23 mouse cellular contexts compared by ENCODE assay signal in genomic region chr14:31081147-31081546, GRCm38 (mm10). TPM values are rescaled to one million over a fixed set of nuclear protein-coding genes. Genes with fewer than 3 reads are reported as not detected.
DNase-seq lines count a peak whose midpoint lies in the region; ATAC-seq and TF ChIP-seq lines count a peak whose summit lies in the region.
"Had no signal": no experiment of that assay in that cellular context is flagged by ENCODE, and none has a peak within 500 bp of the region (broad histone marks: within the 10 kb centered on the region; RNA-seq: fewer than 3 reads in every experiment).

No protein-coding gene starts in this region.

- H3K27ac ChIP-seq in liver, embryonic 13.5 days = peak overlapping the region; percentile 66
- H3K27ac ChIP-seq in liver, postnatal 0 days (ENCODE audit: low read depth) = no peak overlapping the region
- H3K27ac ChIP-seq: embryonic facial prominence, embryonic 10.5 days; gastrocnemius, adult 2 months; hindbrain, embryonic 13.5 days; layer of hippocampus, adult 2 months; liver, embryonic 15.5 days; stomach, embryonic 15.5 days had no signal

- no peak overlapping the region for H3K4me3 ChIP-seq in liver, embryonic 13.5 days (replicated peaks)
- H3K4me3 ChIP-seq in liver, postnatal 0 days (ENCODE audit: low read depth, low read length) = no peak overlapping the region
- H3K4me3 ChIP-seq: embryonic facial prominence, embryonic 10.5 days; gastrocnemius, adult 2 months; hindbrain, embryonic 13.5 days; layer of hippocampus, adult 2 months; liver, embryonic 15.5 days; stomach, embryonic 15.5 days had no signal

- H3K9me3 ChIP-seq in liver, embryonic 13.5 days (replicated peaks) = no peaks in the 10 kb centered on the region
- no peaks in the 10 kb centered on the region for H3K9me3 ChIP-seq in liver, postnatal 0 days (ENCODE audit: low read length)
- H3K9me3 ChIP-seq: embryonic facial prominence, embryonic 10.5 days; hindbrain, embryonic 13.5 days; liver, embryonic 15.5 days; stomach, embryonic 15.5 days had no signal

- ATAC-seq in liver, embryonic 13.5 days (ENCODE audit: low read depth) = no peak
- ATAC-seq in liver, postnatal 0 days = no peak
- ATAC-seq: inflammation-experienced regulatory T-cells, adult 6 months had no signal

- H3K27me3 ChIP-seq in liver, embryonic 13.5 days = no peaks in the 10 kb centered on the region
- no peaks in the 10 kb centered on the region for H3K27me3 ChIP-seq in liver, postnatal 0 days (ENCODE audit: insufficient read depth, low read length)
- H3K27me3 ChIP-seq: hindbrain, embryonic 13.5 days; liver, embryonic 15.5 days; stomach, embryonic 15.5 days had no signal

- no peak for TF ChIP-seq CTCF in liver, postnatal 0 days (IDR thresholded peaks at IDR 0.05; ENCODE audit: low read depth)

- peaks cover 34% of the 10 kb centered on the region for H3K4me1 ChIP-seq in liver, embryonic 13.5 days (replicated peaks)
- 0 out of 2 replicates have a peak, but pooled peaks cover 2% of the 10 kb centered on the region for H3K4me1 ChIP-seq in liver, postnatal 0 days (ENCODE audit: insufficient read depth)
- H3K4me1 ChIP-seq: embryonic facial prominence, embryonic 10.5 days; hindbrain, embryonic 13.5 days; stomach, embryonic 15.5 days had no signal

- H3K4me2 ChIP-seq in liver, embryonic 13.5 days = no peak overlapping the region
- no peak overlapping the region for H3K4me2 ChIP-seq in liver, postnatal 0 days (ENCODE audit: low read depth, low read length)
- H3K4me2 ChIP-seq: hindbrain, embryonic 13.5 days; liver, embryonic 15.5 days; midbrain, embryonic 11.5 days; stomach, embryonic 15.5 days had no signal

- DNase-seq in embryo, embryonic 11 days = peak; percentile 3
- no peak for DNase-seq in embryo, embryonic 10 days (ENCODE audit: low spot score)
- no peak for DNase-seq in liver, embryonic 13.5 days
- DNase-seq in liver, postnatal 0 days = no peak
- DNase-seq in NIH3T3 (ENCODE audit: low read depth) = peak; percentile 28
- peak; percentile 48 for DNase-seq in yolk sac, embryonic 10.5 days (ENCODE audit: low spot score)
- DNase-seq in frontal cortex, postnatal 36 days (ENCODE audit: low spot score in 2 of 2) = no peak
- DNase-seq: adrenal gland, adult 2 months; cerebellum, postnatal 36 days; gastrocnemius, adult 2 months; heart, adult 18-20 months; kidney, adult 2 months; kidney, postnatal 10 days; lung, postnatal 14 days; retina, postnatal 1 day; thymus, adult 2 months had no signal

- peak overlapping the region; percentile 37 for H3K9ac ChIP-seq in liver, embryonic 13.5 days
- H3K9ac ChIP-seq in liver, postnatal 0 days (replicated peaks) = no peak overlapping the region
- H3K9ac ChIP-seq: hindbrain, embryonic 13.5 days; liver, embryonic 15.5 days; stomach, embryonic 15.5 days had no signal

- TF ChIP-seq EP300 in liver, postnatal 0 days (IDR thresholded peaks at IDR 0.05; ENCODE audit: low read depth) = no peak

- H3K36me3 ChIP-seq in liver, embryonic 13.5 days = peaks cover 69% of the 10 kb centered on the region
- H3K36me3 ChIP-seq in liver, postnatal 0 days (replicated peaks; ENCODE audit: insufficient read depth, low read length) = peaks cover 56% of the 10 kb centered on the region

RNA-seq across cellular contexts. Expression of gene Smim4, which starts 47.6 kb away (rescaled TPM):
- 81.6 and 90.8 TPM in 2 replicates for polyA plus RNA-seq in liver, embryonic 13.5 days (2015; fragmentation: Nextera tagmentation; extraction: Ambion mirVana)
- 76.1 and 79.2 TPM in 2 replicates for polyA plus RNA-seq in liver, postnatal 0 days (2015; fragmentation: Nextera tagmentation; extraction: Ambion mirVana)

RNA-seq across cellular contexts. Expression of gene Nt5dc2, which starts 49.7 kb away (rescaled TPM):
- 174 and 196 TPM in 2 replicates for polyA plus RNA-seq in liver, embryonic 13.5 days (2015; fragmentation: Nextera tagmentation; extraction: Ambion mirVana)
- polyA plus RNA-seq in liver, postnatal 0 days (2015; fragmentation: Nextera tagmentation; extraction: Ambion mirVana) = 45.3 and 48.5 TPM in 2 replicates
- polyA plus RNA-seq: inflammation-experienced regulatory T-cells, adult 6 months had no signal

Comparison
In these comparisons a context has a peak if more than half of its experiments do, and no peak if none do; other contexts are left out.
1. DNase-seq: peak in embryo, embryonic 11 days (single experiment), NIH3T3 (single experiment) and yolk sac, embryonic 10.5 days (single experiment); none in embryo, embryonic 10 days (single experiment), liver, embryonic 13.5 days (single experiment), liver, postnatal 0 days (single experiment) and frontal cortex, postnatal 36 days (0 of 2).